22 mouse cellular contexts compared by ENCODE assay signal in the genomic region with DNA sequence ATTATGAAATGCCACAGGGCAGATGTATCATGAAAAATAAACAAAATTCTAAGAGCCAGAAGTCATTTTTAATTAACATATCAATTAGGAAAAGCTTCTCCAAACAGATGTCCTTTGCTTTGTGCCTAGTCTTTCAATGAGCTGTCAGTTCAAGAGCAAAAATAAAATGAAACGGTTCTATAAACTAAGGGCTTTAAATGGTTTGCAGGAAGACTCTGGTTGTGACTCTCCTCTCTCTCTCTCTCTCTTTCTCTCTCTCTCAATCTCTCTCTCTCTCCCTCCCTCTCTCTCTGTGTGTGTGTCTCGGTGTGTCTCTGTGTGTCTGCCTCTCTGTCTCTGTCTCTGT.
A peak's percentile ranks its signal among the peaks of the same experiment; 100 is the strongest.
DNase-seq lines count a peak whose midpoint lies in the region; ATAC-seq and TF ChIP-seq lines count a peak whose summit lies in the region.
"Had no signal": no experiment of that assay in that cellular context is flagged by ENCODE, and none has a peak within 500 bp of the region (broad histone marks: within the 10 kb centered on the region; RNA-seq: fewer than 3 reads in every experiment).

No protein-coding gene starts in this region.

- no peaks in the 10 kb centered on the region for H3K27me3 ChIP-seq in embryonic facial prominence, embryonic 14.5 days (replicated peaks; ENCODE audit: control insufficient read depth, insufficient read depth, low read length)
- no peaks in the 10 kb centered on the region for H3K27me3 ChIP-seq in embryonic facial prominence, embryonic 10.5 days (replicated peaks; ENCODE audit: low read depth, poor library complexity, severe bottlenecking)
- no peaks in the 10 kb centered on the region for H3K27me3 ChIP-seq in kidney, postnatal 0 days (ENCODE audit: insufficient read depth, low read length)
- H3K27me3 ChIP-seq in stomach, embryonic 14.5 days (ENCODE audit: control insufficient read depth, insufficient read depth, low read length), result no peaks in the 10 kb centered on the region
- no peaks in the 10 kb centered on the region for H3K27me3 ChIP-seq in stomach, postnatal 0 days (ENCODE audit: control insufficient read depth, insufficient read depth, low read length)
- H3K27me3 ChIP-seq: embryonic facial prominence, embryonic 13.5 days; heart, embryonic 12.5 days had no signal

- no peak; the same call in 1 of the 2 replicates for ATAC-seq in embryonic facial prominence, embryonic 14.5 days (ENCODE audit: low read depth)
- ATAC-seq in kidney, postnatal 0 days (replicated peaks; ENCODE audit: low FRiP score, low read depth), result no peak
- no peak; the same call in 1 of the 2 replicates for ATAC-seq in stomach, embryonic 14.5 days (ENCODE audit: insufficient number of reproducible peaks, insufficient read depth, low FRiP score, low read depth)
- ATAC-seq in stomach, postnatal 0 days (ENCODE audit: low FRiP score, low TSS enrichment), result no peak
- ATAC-seq: CD4-positive, CD25-positive, alpha-beta regulatory T cell, adult 4 months; forebrain, embryonic 14.5 days had no signal

- H3K4me1 ChIP-seq in embryonic facial prominence, embryonic 14.5 days (ENCODE audit: control insufficient read depth, insufficient read depth, low read length), result 0 out of 2 replicates have a peak, but pooled peaks cover 3% of the 10 kb centered on the region
- H3K4me1 ChIP-seq in embryonic facial prominence, embryonic 10.5 days, result no peaks in the 10 kb centered on the region
- no peaks in the 10 kb centered on the region for H3K4me1 ChIP-seq in kidney, postnatal 0 days (replicated peaks; ENCODE audit: insufficient read depth, low read length)
- H3K4me1 ChIP-seq in stomach, embryonic 14.5 days (ENCODE audit: control insufficient read depth, insufficient read depth, low read length), result no peaks in the 10 kb centered on the region
- H3K4me1 ChIP-seq in stomach, postnatal 0 days (replicated peaks; ENCODE audit: control insufficient read depth, insufficient read depth), result no peaks in the 10 kb centered on the region
- H3K4me1 ChIP-seq: heart, embryonic 12.5 days had no signal

- no peak overlapping the region for H3K4me3 ChIP-seq in embryonic facial prominence, embryonic 14.5 days (ENCODE audit: low read depth, low read length)
- H3K4me3 ChIP-seq in embryonic facial prominence, embryonic 10.5 days, result no peak overlapping the region
- H3K4me3 ChIP-seq in kidney, postnatal 0 days (replicated peaks; ENCODE audit: low read depth, low read length), result no peak overlapping the region
- no peak overlapping the region for H3K4me3 ChIP-seq in stomach, embryonic 14.5 days (ENCODE audit: low read depth, low read length)
- H3K4me3 ChIP-seq in stomach, postnatal 0 days (ENCODE audit: low read depth, low read length), result no peak overlapping the region
- H3K4me3 ChIP-seq: embryonic facial prominence, embryonic 13.5 days; erythroblast, embryonic 14.5 days; forebrain, embryonic 10.5 days; gastrocnemius, adult 2 months; heart, embryonic 12.5 days had no signal

- intact Hi-C loops in heart, postnatal 25 days (cut with DNase I), result no loop called here

- no peak overlapping the region for H3K27ac ChIP-seq in embryonic facial prominence, embryonic 14.5 days (replicated peaks; ENCODE audit: low read depth, low read length)
- H3K27ac ChIP-seq in embryonic facial prominence, embryonic 10.5 days (replicated peaks), result no peak overlapping the region
- no peak overlapping the region for H3K27ac ChIP-seq in kidney, postnatal 0 days
- H3K27ac ChIP-seq in stomach, embryonic 14.5 days (ENCODE audit: low read length), result peak overlapping the region; percentile 69; the same call in 1 of the 2 replicates
- no peak overlapping the region for H3K27ac ChIP-seq in stomach, postnatal 0 days (replicated peaks)
- H3K27ac ChIP-seq: embryonic facial prominence, embryonic 13.5 days; forebrain, embryonic 10.5 days; gastrocnemius, adult 2 months had no signal

- no peak for TF ChIP-seq CTCF in kidney, postnatal 0 days (IDR thresholded peaks at IDR 0.05; ENCODE audit: low read depth)
- TF ChIP-seq CTCF in stomach, postnatal 0 days (IDR thresholded peaks at IDR 0.05; ENCODE audit: low read depth), result no peak

- DNase-seq in embryonic facial prominence, embryonic 14.5 days (ENCODE audit: low spot score), result peak; percentile 2
- no peak for DNase-seq in embryonic facial prominence, embryonic 10.5 days (ENCODE audit: low spot score)
- DNase-seq in kidney, postnatal 0 days (ENCODE audit: low spot score), result peak; percentile 78
- DNase-seq in kidney, postnatal 36 days, result no peak
- no peak for DNase-seq in stomach, postnatal 0 days (ENCODE audit: low spot score)
- no peak for DNase-seq in heart, postnatal 25 days (ENCODE audit: low spot score)
- DNase-seq: adrenal gland, adult 8-10 months; B cell, adult 2 months; cerebellum, adult 11 months; cerebellum, adult 8-10 months; cerebellum, postnatal 14 days; gastrocnemius, adult 2 months; gastrocnemius, postnatal 25 days; heart, postnatal 36 days had no signal

- WGBS in embryonic facial prominence, embryonic 14.5 days, result 45% methylated on average over 2 of the region's 2 CpGs
- WGBS in embryonic facial prominence, embryonic 10.5 days, result 73% methylated on average over 2 of the region's 2 CpGs
- WGBS in kidney, postnatal 0 days, result 47% methylated on average over 2 of the region's 2 CpGs
- 43% methylated on average over 2 of the region's 2 CpGs for WGBS in stomach, embryonic 14.5 days
- WGBS in stomach, postnatal 0 days, result 46% methylated on average over 2 of the region's 2 CpGs

- no peak for TF ChIP-seq EP300 in stomach, postnatal 0 days (optimal IDR thresholded peaks at IDR 0.05)

- H3K9me3 ChIP-seq in embryonic facial prominence, embryonic 14.5 days (ENCODE audit: control insufficient read depth, low read length), result no peaks in the 10 kb centered on the region
- H3K9me3 ChIP-seq in embryonic facial prominence, embryonic 10.5 days, result no peaks in the 10 kb centered on the region
- no peaks in the 10 kb centered on the region for H3K9me3 ChIP-seq in kidney, postnatal 0 days (replicated peaks; ENCODE audit: low read length)
- no peaks in the 10 kb centered on the region for H3K9me3 ChIP-seq in stomach, embryonic 14.5 days (ENCODE audit: control insufficient read depth, low read depth, low read length)
- no peaks in the 10 kb centered on the region for H3K9me3 ChIP-seq in stomach, postnatal 0 days (ENCODE audit: control insufficient read depth, low read length)
- H3K9me3 ChIP-seq: embryonic facial prominence, embryonic 13.5 days; forebrain, embryonic 10.5 days; G1E; heart, embryonic 12.5 days had no signal

- no peak overlapping the region for H3K9ac ChIP-seq in embryonic facial prominence, embryonic 14.5 days (ENCODE audit: low read depth, low read length)
- no peak overlapping the region for H3K9ac ChIP-seq in kidney, postnatal 0 days (ENCODE audit: low read depth, low read length)
- H3K9ac ChIP-seq in stomach, embryonic 14.5 days (replicated peaks; ENCODE audit: low read depth, low read length), result no peak overlapping the region
- H3K9ac ChIP-seq in stomach, postnatal 0 days (ENCODE audit: low read length), result no peak overlapping the region
- H3K9ac ChIP-seq: embryonic facial prominence, embryonic 13.5 days; heart, embryonic 12.5 days had no signal

- H3K36me3 ChIP-seq in embryonic facial prominence, embryonic 14.5 days (ENCODE audit: control insufficient read depth, insufficient read depth, low read length), result no peaks in the 10 kb centered on the region
- no peaks in the 10 kb centered on the region for H3K36me3 ChIP-seq in embryonic facial prominence, embryonic 10.5 days (replicated peaks)
- H3K36me3 ChIP-seq in kidney, postnatal 0 days (ENCODE audit: insufficient read depth, low read length), result no peaks in the 10 kb centered on the region
- no peaks in the 10 kb centered on the region for H3K36me3 ChIP-seq in stomach, embryonic 14.5 days (ENCODE audit: control insufficient read depth, insufficient read depth, low read length)
- H3K36me3 ChIP-seq in stomach, postnatal 0 days (ENCODE audit: control insufficient read depth, insufficient read depth, low read length), result no peaks in the 10 kb centered on the region
- H3K36me3 ChIP-seq: embryonic facial prominence, embryonic 13.5 days; forebrain, embryonic 10.5 days; G1E; heart, embryonic 12.5 days had no signal

- H3K4me2 ChIP-seq in embryonic facial prominence, embryonic 14.5 days (ENCODE audit: low read depth, low read length), result no peak overlapping the region
- no peak overlapping the region for H3K4me2 ChIP-seq in kidney, postnatal 0 days (ENCODE audit: low read length)
- no peak overlapping the region for H3K4me2 ChIP-seq in stomach, embryonic 14.5 days (replicated peaks; ENCODE audit: low read depth, low read length)
- no peak overlapping the region for H3K4me2 ChIP-seq in stomach, postnatal 0 days (replicated peaks; ENCODE audit: low read depth)
- H3K4me2 ChIP-seq: embryonic facial prominence, embryonic 13.5 days; heart, embryonic 12.5 days had no signal

Comparison
In these comparisons a context has a peak if more than half of its experiments do, and no peak if none do; other contexts are left out.
1. DNase-seq: peak in embryonic facial prominence, embryonic 14.5 days (single experiment) and kidney, postnatal 0 days (single experiment); none in embryonic facial prominence, embryonic 10.5 days (single experiment), kidney, postnatal 36 days (0 of 2), stomach, postnatal 0 days (single experiment) and heart, postnatal 25 days (single experiment).